Mouse (Mus musculus): ENCODE results near the gene Pmepa1. TPM values are rescaled to one million over a fixed set of nuclear protein-coding genes. Genes with fewer than 3 reads are reported as not detected.
A peak's percentile ranks its signal among the peaks of the same experiment; 100 is the strongest.

The Pmepa1 gene
- polyA plus RNA-seq, 1 experiment from 2014 or later: 5.3 TPM

DNA sequence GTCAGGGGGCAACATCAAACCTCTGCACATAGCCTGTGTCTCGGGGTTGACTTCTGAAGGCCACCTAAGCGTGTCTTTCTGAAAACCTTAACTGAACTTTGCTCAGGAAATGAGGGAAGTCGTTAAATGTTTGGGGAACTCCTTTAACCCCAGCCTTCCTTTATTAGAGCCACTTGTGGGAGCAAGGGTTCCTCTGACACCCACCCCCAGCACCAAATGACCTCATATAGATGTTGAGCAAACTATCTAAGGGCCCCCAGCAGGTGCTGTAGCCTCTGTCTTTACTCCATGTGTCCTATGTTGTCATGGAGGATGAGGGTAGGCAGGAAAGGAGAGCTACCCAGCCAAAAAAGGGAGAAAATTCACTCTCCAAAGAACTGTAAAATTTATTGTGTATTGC, 52.2 kb downstream of the Pmepa1 start:
- no peak overlapping the region for H3K27ac ChIP-seq
- no peaks in the 10 kb centered on the region for H3K9me3 ChIP-seq (ENCODE audit: control insufficient read depth, low read length)
- no peaks in the 10 kb centered on the region for H3K27me3 ChIP-seq (ENCODE audit: control insufficient read depth, insufficient read depth, low read length)
- H3K9ac ChIP-seq: no peak overlapping the region
- ATAC-seq (ENCODE audit: low FRiP score) (no peak), DNase-seq (ENCODE audit: low spot score) (no peak)
- 82% methylated on average over 3 of the region's 3 CpGs for WGBS
- H3K36me3 ChIP-seq (replicated peaks; ENCODE audit: control insufficient read depth, insufficient read depth): peaks cover 22% of the 10 kb centered on the region
- H3K4me1 ChIP-seq (replicated peaks; ENCODE audit: control insufficient read depth, insufficient read depth, low read length): no peaks in the 10 kb centered on the region
- H3K4me3 ChIP-seq (replicated peaks; ENCODE audit: low read length): no peak overlapping the region
- H3K4me2 ChIP-seq (replicated peaks): no peak overlapping the region

DNA sequence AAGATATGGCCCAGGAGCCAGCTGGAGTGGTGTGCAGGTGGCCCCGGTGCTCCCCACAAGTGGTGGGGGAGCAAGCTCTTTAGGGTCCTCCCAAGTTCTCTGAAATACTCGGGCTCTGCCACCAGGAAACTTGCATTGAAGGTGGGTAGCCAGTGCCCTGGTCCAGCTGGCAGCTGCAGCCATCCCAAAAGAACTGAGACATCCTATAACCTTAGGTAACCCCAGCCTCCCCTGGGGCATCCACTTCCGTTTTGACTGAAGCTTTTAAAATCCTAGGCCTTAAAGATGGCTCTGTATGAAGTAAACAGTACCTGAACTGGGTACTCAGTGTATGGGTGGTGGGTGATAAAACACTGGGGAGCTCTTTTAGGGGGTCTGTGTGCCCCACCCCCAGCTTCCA, 52.8 kb downstream of the Pmepa1 start:
- Histone ChIP-seq H3K27ac (no peak overlapping the region), H3K36me3 (replicated peaks; ENCODE audit: control insufficient read depth, insufficient read depth) (peaks cover 18% of the 10 kb centered on the region), H3K4me3 (replicated peaks; ENCODE audit: low read length) (no peak overlapping the region), H3K9me3 (ENCODE audit: control insufficient read depth, low read length) (no peaks in the 10 kb centered on the region), H3K27me3 (ENCODE audit: control insufficient read depth, insufficient read depth, low read length) (no peaks in the 10 kb centered on the region), H3K4me2 (replicated peaks) (no peak overlapping the region), H3K4me1 (replicated peaks; ENCODE audit: control insufficient read depth, insufficient read depth, low read length) (no peaks in the 10 kb centered on the region), H3K9ac (no peak overlapping the region)
- 84% methylated on average over 3 of the region's 3 CpGs for WGBS
- ATAC-seq (ENCODE audit: low FRiP score): no peak
- no peak for DNase-seq (ENCODE audit: low spot score)

DNA sequence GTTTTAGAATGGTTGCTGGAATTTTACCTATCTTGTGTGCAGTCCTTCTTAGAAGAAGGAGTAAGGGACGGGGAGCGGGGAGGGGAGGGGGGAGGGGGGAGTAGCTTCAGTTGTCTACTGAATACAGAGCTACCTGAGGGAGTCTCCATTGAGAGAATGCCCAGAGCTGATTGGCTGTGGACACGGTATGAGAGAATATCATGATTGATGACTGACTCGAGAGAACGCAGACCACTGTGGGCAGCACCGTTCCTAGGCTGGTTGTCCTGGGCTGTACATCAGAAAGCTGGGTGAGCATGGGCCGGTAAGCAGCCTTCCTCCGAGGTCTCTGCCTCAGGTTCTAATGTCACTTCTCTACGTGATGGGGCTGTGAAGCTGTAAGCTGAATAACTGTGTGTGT, 55.6 kb downstream of the Pmepa1 start:
- no peaks in the 10 kb centered on the region for H3K9me3 ChIP-seq (ENCODE audit: control insufficient read depth, low read length)
- H3K4me3 ChIP-seq (replicated peaks; ENCODE audit: low read length): no peak overlapping the region
- H3K27ac ChIP-seq: no peak overlapping the region
- no peaks in the 10 kb centered on the region for H3K27me3 ChIP-seq (ENCODE audit: control insufficient read depth, insufficient read depth, low read length)
- DNase-seq (ENCODE audit: low spot score) (no peak), ATAC-seq (ENCODE audit: low FRiP score) (no peak)
- 94% methylated on average over 9 of the region's 9 CpGs for WGBS
- no peaks in the 10 kb centered on the region for H3K36me3 ChIP-seq (replicated peaks; ENCODE audit: control insufficient read depth, insufficient read depth)
- H3K9ac ChIP-seq: no peak overlapping the region
- no peaks in the 10 kb centered on the region for H3K4me1 ChIP-seq (replicated peaks; ENCODE audit: control insufficient read depth, insufficient read depth, low read length)
- no peak overlapping the region for H3K4me2 ChIP-seq (replicated peaks)

DNA sequence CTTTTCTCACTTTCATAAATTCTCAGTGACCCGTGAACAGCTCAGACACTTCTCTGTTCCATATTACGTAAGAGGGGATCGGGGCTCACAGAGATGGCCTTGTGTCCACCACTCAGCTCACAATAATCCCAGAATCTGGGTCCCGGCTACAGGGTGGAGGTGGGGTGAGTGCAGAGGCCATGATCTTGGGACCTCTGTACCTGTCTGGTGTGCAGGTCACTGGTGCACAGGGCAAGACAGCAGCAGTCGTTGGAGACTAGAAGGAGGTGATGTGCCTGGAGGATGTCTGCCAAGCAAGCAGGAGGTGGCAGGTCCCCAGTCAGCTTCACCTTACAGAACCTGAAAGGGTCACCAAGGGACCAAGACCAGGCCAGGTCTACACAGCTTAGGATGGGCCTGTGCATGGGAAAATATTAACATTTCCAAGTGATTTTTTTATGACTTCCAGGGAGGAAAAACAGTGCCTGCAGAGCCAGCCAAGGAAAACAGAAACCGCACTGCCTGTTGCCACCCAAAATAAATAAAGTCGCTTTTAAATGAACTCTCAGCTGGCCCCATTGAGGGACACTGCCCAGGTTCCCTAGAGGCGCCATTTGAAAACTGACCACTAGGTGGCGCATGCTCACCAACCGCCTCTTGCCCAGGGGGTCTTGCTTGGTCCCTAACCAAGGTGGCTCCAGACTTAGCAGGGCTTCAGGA, 56.9 kb downstream of the Pmepa1 start:
- ATAC-seq (ENCODE audit: low FRiP score): no peak
- Histone ChIP-seq H3K4me2 (replicated peaks) (no peak overlapping the region), H3K9ac (no peak overlapping the region), H3K4me1 (replicated peaks; ENCODE audit: control insufficient read depth, insufficient read depth, low read length) (no peaks in the 10 kb centered on the region), H3K4me3 (replicated peaks; ENCODE audit: low read length) (no peak overlapping the region), H3K27ac (no peak overlapping the region), H3K36me3 (replicated peaks; ENCODE audit: control insufficient read depth, insufficient read depth) (no peaks in the 10 kb centered on the region), H3K9me3 (ENCODE audit: control insufficient read depth, low read length) (no peaks in the 10 kb centered on the region), H3K27me3 (ENCODE audit: control insufficient read depth, insufficient read depth, low read length) (no peaks in the 10 kb centered on the region)
- DNase-seq (ENCODE audit: low spot score): peak; percentile 47
- 48% methylated on average over 10 of the region's 10 CpGs for WGBS

DNA sequence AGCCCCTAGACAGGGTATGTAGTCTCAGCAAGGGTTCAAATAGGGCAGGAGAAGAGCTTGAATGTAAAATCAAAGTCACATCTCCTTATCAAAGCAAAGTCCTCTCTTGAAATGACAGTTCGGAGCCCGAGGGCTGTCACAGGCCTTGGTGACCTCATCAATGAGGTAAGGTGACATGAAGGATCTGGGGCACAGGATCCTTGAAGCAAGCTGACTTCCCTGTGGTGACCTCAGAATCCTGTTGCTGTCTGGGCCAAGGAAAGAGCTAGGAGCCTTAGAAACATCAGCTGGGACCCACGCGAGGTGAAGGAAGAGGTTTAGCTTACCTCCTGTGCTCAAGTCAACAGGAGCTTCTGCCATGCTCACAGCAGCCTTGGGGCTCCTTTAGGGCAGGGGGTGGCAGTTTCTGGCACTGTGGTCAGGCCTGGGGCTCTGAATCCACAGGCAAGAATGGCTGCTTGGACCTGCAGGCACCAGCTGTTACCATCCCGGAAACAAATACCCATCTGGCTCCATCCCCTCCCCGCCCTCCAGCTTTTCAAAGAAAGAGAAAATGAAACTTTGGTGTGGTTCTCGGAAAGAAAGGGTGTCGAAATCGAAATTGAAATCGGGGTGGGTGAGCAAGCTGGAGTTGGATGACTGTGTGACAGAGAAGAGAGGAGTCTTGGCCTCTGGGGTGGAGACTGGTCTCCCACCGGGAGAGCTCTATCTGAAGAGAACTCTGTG, 57.8 kb downstream of the Pmepa1 start, which contains the start of gene Zbp1:
Gene Zbp1 (minus strand): TSS at position 508 of the 726 bp plus-strand sequence.
- Histone ChIP-seq H3K4me3 (replicated peaks; ENCODE audit: low read length) (no peak within 1 kb of the TSS), H3K27ac (no peak within 1 kb of the TSS), H3K4me2 (replicated peaks) (no peak within 1 kb of the TSS), H3K4me1 (replicated peaks; ENCODE audit: control insufficient read depth, insufficient read depth, low read length) (no peaks in the 10 kb centered on the region), H3K36me3 (replicated peaks; ENCODE audit: control insufficient read depth, insufficient read depth) (no peaks in the 10 kb centered on the region), H3K9me3 (ENCODE audit: control insufficient read depth, low read length) (no peaks in the 10 kb centered on the region), H3K9ac (no peak within 1 kb of the TSS), H3K27me3 (ENCODE audit: control insufficient read depth, insufficient read depth, low read length) (no peaks in the 10 kb centered on the region)
- WGBS: 59% methylated on average over 11 of the region's 11 CpGs
- DNase-seq (ENCODE audit: low spot score) (no peak), ATAC-seq (ENCODE audit: low FRiP score) (no peak)

DNA sequence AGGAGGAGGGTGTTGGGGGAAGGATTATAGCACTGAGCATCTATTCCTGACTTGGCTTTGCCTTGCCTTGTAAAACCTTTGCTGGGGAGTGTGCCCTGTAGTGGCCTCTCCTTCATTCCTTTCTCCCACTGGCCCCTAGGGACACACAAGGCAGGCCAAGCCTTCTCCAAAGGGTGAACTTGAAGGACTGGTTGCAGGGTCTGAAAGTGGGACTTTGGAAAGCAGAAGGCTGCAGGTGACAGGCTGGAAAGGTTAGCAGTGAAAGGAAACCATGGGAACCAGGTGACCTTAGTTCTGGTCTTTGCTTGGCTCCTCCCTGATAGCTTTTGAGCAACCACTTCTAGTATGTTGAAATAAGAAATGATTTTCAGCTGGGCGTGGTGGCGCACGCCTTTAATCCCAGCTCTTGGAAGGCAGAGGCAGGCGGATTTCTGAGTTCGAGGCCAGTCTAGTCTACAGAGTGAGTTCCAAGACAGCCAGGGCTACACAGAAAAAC, 58.5 kb downstream of the Pmepa1 start:
- no peak overlapping the region for H3K9ac ChIP-seq
- no peaks in the 10 kb centered on the region for H3K27me3 ChIP-seq (ENCODE audit: control insufficient read depth, insufficient read depth, low read length)
- 94% methylated on average over 5 of the region's 5 CpGs for WGBS
- ATAC-seq (ENCODE audit: low FRiP score) (no peak), DNase-seq (ENCODE audit: low spot score) (no peak)
- H3K4me3 ChIP-seq (replicated peaks; ENCODE audit: low read length): no peak overlapping the region
- H3K36me3 ChIP-seq (replicated peaks; ENCODE audit: control insufficient read depth, insufficient read depth): no peaks in the 10 kb centered on the region
- no peaks in the 10 kb centered on the region for H3K9me3 ChIP-seq (ENCODE audit: control insufficient read depth, low read length)
- no peaks in the 10 kb centered on the region for H3K4me1 ChIP-seq (replicated peaks; ENCODE audit: control insufficient read depth, insufficient read depth, low read length)
- H3K27ac ChIP-seq: no peak overlapping the region
- H3K4me2 ChIP-seq (replicated peaks): no peak overlapping the region

DNA sequence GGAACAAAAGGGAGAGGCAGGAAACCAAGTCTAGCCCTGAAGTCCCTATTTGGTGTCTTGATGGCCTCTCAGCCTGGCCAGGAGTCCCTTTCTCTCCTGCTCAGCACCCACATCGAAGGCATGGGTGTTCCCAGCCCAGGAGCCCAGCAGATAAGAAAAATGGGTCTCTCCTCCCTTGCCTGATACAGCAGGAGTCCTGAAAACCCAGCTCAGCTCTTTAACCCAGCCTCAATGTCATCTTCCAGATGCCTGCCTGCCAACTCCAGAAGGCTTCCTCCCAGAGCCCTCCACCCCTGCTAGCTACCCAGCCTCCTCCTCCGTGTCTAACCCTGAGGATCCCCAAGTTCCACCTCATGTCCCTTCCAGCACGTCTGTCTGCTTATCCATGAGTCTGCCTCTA, 59.1 kb downstream of the Pmepa1 start:
- ATAC-seq (ENCODE audit: low FRiP score): no peak
- Histone ChIP-seq H3K4me3 (replicated peaks; ENCODE audit: low read length) (no peak overlapping the region), H3K27me3 (ENCODE audit: control insufficient read depth, insufficient read depth, low read length) (no peaks in the 10 kb centered on the region), H3K36me3 (replicated peaks; ENCODE audit: control insufficient read depth, insufficient read depth) (no peaks in the 10 kb centered on the region), H3K4me1 (replicated peaks; ENCODE audit: control insufficient read depth, insufficient read depth, low read length) (no peaks in the 10 kb centered on the region), H3K27ac (no peak overlapping the region), H3K9me3 (ENCODE audit: control insufficient read depth, low read length) (no peaks in the 10 kb centered on the region), H3K9ac (no peak overlapping the region), H3K4me2 (replicated peaks) (no peak overlapping the region)
- 74% methylated on average over 3 of the region's 3 CpGs for WGBS
- DNase-seq (ENCODE audit: low spot score): no peak

DNA sequence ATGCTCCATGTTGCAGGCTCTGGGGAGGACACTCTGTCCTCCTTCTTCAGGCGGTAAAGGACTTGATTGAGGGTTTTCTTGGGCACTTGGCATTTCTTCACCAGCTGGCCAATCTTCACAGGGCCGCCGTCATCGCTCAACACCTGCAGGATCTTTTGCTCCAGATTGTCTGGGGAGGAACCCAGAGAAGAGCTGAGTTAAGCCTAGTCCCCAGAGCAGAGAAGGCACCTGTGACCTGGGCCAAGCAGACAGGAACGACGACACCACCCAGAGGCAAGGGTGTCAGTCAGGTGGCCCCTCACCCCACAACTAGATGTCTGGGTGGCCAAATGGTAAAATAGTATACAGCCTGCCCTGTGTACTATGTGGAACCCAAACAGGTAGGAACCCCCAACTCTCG, 59.5 kb downstream of the Pmepa1 start:
- no peak for ATAC-seq (ENCODE audit: low FRiP score)
- 87% methylated on average over 7 of the region's 7 CpGs for WGBS

DNA sequence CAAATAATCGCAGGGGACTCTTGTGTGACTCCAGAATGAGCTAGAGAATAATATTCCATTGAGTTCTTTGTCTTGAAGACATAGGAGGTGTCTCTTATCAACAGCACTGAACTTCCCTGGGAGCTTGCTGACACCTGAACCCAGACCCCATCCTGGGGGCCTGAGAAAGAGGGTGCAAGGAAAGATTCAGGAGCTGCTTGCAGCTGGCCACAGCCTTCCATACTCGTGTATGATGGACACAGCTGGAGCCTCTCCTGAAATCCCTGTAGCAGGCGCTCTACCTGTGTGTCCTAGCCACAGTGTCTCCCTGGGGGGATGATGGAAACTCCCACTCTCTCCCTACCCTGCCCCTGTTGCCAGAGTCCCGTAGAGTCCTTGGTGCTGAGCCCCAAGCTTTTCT, 64.1 kb downstream of the Pmepa1 start:
- ATAC-seq (ENCODE audit: low FRiP score) (no peak), DNase-seq (ENCODE audit: low spot score) (no peak)
- H3K4me2 ChIP-seq (replicated peaks): no peak overlapping the region
- H3K27me3 ChIP-seq (ENCODE audit: control insufficient read depth, insufficient read depth, low read length): no peaks in the 10 kb centered on the region
- no peaks in the 10 kb centered on the region for H3K4me1 ChIP-seq (replicated peaks; ENCODE audit: control insufficient read depth, insufficient read depth, low read length)
- 76% methylated on average over 4 of the region's 4 CpGs for WGBS
- no peak overlapping the region for H3K9ac ChIP-seq
- H3K27ac ChIP-seq: no peak overlapping the region
- H3K4me3 ChIP-seq (replicated peaks; ENCODE audit: low read length): no peak overlapping the region
- H3K9me3 ChIP-seq (ENCODE audit: control insufficient read depth, low read length): no peaks in the 10 kb centered on the region
- H3K36me3 ChIP-seq (replicated peaks; ENCODE audit: control insufficient read depth, insufficient read depth): no peaks in the 10 kb centered on the region

More for the DNA sequence above, 59.5 kb downstream of the Pmepa1 start:
- no peak for DNase-seq (ENCODE audit: low spot score)
- Histone ChIP-seq H3K4me3 (replicated peaks; ENCODE audit: low read length) (no peak overlapping the region), H3K4me1 (replicated peaks; ENCODE audit: control insufficient read depth, insufficient read depth, low read length) (no peaks in the 10 kb centered on the region), H3K9ac (no peak overlapping the region), H3K27me3 (ENCODE audit: control insufficient read depth, insufficient read depth, low read length) (no peaks in the 10 kb centered on the region), H3K36me3 (replicated peaks; ENCODE audit: control insufficient read depth, insufficient read depth) (no peaks in the 10 kb centered on the region), H3K27ac (no peak overlapping the region), H3K4me2 (replicated peaks) (no peak overlapping the region), H3K9me3 (ENCODE audit: control insufficient read depth, low read length) (no peaks in the 10 kb centered on the region)

Measured in hindbrain, embryonic 14.5 days (tissue).